Mouse (Mus musculus) c-Kit-negative CD71-positive TER-119-positive erythroid progenitor cells, embryonic 14.5 days (primary cell): ENCODE measurements around the gene Slc41a2.
"Not testable (repeated sequence)": the region's sequence is repeated elsewhere in the genome, so short reads cannot be mapped to it uniquely, and the experiment has no call there.

Source experiments
- DNase-seq: peaks from one replicate; pipeline ENCODE4 v3.0.0-alpha.2; 2013; ENCODE audit warnings: low read depth, low spot score

The Slc41a2 gene

DNA sequence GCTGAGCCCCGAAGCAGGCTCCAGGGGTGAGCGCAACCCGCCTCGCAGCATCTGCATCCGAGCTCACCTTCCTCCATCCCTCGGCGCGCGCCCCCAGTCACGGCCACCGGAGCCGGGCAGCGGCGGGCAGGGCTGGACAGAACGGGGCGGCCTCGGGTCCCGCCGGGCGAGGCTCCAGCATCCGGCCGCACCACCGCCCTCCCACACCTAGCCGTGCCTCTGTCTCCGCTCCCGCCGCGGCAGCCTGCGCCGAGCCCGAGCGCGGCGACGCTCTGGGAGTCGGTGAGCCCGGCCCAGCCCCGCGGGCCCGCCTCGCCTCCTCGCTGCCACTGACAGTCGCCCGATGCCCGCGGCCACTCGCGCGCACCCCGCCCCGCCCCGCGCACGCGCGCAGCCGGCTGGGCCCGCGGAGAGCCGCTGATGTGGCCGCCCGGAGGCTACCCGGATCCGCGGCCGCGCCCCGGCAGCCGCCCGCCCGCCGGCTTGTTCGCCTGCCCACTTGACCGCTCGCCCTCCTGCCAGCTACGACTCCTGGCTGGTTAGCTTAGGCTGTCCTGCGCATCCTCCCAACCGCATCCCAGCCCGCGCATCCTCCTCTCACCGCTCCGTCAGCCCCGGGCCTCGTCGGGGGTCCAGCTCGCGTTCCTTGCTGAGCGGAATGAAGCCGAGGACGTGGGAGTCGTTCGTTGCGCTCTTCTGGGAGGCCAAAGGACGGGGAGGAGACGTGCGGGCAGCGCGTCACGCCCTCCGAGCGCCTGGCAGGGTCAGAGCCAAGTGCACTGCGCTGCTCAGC lies at the start of gene Slc41a2:
Slc41a2 (minus strand) TSS at position 724 of the 793 bp plus-strand sequence.
- no peak for DNase-seq

- no peak for DNase-seq
Measured at GRCm38 (mm10) chr10:83385330-83385910, 47.7 kb upstream of the Slc41a2 start.

GRCm38 (mm10) chr10:83384456-83385215 lies 47.0 kb upstream of the Slc41a2 start:
- DNase-seq = no peak

- no peak for DNase-seq
Measured at GRCm38 (mm10) chr10:83383863-83384262, 46.2 kb upstream of the Slc41a2 start.

GRCm38 (mm10) chr10:83382988-83383387 lies 45.3 kb upstream of the Slc41a2 start:
- no peak for DNase-seq

DNA sequence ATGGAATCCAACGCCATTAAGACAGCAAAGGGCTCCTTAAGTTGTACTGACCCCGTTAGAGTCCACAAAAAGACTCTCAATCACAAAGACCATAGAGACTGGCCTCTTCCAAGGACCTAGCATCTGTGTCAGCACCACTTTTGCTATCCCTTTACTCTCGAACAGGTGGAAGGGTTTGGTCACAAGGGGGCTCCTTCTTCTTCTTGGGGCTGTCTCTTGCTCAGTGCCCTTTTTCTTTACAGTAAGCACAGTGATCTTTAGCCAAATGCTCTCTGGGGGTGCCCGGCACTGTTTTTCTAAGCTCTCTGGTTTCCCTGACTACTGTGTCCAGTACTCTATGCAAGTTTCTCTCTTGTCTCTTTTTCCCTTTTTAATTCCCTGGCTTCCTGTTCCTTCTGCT lies 44.8 kb upstream of the Slc41a2 start:
- DNase-seq = no peak

DNA sequence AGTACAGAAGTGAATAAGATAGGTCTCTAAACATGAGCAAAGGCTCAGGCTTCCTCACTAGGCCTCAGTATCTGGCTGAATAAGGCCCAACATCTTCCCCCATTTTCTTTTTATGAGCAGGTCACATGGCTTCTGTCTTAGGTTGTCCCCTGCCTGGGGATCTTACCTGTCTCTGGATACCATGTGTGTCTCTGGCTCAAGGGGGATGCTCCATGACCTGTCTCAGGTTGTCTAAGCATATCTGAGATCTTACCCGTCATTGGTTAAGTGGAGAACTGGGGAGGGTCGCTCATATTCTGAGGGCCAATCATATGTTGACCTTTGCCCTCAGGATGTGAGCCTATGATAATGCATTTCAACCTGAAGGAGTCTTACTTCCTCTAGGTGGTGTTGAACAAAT lies 42.8 kb upstream of the Slc41a2 start:
- DNase-seq = no peak

- no peak for DNase-seq
Measured at GRCm38 (mm10) chr10:83378083-83378833, 40.6 kb upstream of the Slc41a2 start.

DNA sequence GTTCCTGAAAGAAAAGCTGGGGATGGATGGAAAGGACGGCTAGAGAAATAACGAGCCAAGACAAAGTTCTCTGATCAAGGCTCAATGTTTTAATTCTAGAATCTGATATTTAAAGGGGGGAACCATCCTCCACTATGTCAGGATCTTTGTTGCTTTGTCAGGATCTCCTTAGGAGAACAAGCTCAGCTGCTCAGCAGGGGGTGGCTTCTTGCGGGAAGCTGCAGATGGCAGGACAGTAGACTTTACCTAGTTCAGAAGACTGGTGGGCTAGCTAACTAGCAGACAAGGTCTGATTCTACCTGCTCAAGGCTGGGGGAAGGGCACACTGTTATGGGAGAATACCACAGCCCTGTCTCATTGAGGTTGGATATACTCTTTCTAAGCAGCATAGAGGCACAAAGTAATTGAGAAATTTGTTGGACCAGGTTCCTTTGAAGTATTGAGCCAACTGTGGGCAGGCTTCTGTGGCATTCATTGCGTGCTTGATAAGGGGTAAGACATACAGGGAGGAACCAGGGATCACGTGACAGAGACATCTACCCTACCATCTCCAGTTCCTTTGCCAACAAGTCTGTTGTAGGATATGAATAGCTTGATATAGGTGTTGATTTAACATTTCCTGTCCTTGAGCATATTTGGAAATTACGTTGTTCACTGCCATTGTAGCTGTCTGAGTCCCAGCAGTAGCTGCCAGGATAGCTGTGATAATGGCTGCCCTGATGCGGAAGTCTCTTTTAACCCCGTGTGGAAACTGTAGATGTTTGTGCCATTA lies 39.4 kb upstream of the Slc41a2 start:
- no peak for DNase-seq

DNA sequence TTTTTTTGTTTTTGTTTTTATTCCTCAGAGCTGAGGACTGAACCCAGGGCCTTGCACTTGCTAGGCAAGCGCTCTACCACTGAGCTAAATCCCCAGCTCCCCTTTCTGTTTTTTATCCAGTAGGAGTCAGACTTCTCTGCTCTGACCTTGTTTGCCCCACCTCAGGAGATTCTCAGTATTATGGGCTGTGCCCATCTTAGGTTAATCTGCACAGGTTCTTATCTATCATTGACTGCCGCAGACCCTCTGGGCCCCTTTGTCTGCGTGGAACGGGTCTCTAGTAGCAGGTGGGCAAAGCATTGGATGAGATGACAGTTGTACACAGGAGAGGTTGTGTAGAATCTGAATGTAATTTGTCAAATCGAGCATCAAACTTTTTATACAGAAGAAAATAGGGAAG lies 37.8 kb upstream of the Slc41a2 start:
- DNase-seq = not testable (repeated sequence)

GRCm38 (mm10) chr10:83374045-83374656 lies 36.5 kb upstream of the Slc41a2 start:
- no peak for DNase-seq

GRCm38 (mm10) chr10:83368918-83369317 lies 31.2 kb upstream of the Slc41a2 start:
- DNase-seq = no peak

- DNase-seq = no peak
Measured at GRCm38 (mm10) chr10:83363451-83363850, 25.8 kb upstream of the Slc41a2 start.

DNA sequence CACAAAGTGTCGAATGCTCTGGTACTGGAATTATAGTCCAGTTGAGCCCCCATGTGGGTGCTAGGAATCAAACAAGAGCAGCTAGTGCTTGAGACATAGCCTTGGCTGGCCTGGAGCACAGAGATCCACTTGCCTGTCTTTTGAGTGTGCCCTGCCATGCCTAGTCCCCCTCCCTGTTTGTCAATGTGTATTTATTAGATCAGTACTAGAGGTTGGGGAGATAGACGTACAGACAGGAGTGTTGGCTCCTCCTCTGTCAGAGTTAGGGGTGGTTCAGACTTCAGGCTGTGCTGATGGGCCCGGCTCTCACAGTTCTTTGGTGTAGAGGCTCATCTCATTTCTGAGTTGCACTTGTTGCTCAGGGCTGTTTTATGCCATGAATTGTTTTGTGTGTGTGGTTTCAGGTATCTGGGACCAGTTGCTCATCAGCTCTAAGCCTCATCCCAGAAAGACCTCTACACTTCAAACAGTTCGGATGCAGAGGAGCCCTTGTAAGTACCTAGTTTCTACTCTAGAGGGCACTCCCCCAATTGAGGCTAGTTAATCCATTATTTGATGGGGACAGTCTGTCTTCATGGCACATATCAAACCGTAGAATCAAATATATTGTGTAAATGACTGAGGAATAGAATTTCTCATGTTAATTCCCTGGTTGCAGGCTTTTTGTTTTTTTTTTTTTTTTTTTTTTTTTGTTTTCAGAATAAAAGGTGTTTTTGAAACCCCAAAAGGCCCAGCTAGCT lies 24.1 kb upstream of the Slc41a2 start:
- no peak for DNase-seq

DNA sequence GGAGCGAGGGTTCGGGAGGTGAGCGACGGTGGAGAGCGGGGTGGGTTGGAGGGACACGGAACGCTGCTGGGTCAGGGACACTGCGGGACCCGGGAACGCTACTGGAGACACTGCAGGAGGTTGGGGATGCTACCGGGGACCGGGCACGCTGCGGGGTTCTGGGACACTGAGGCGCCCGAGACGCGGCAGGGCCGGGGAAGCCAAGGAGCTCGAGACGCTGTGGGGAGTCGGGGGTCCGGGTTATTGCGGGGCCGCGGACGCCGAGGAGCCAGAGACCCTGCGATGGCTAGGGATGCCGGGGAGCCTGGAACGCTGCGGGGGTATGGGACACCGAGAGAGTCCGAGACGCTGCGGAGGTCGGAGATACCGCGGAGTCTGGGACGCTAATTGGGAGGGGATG lies 22.7 kb upstream of the Slc41a2 start:
- DNase-seq = no peak

DNA sequence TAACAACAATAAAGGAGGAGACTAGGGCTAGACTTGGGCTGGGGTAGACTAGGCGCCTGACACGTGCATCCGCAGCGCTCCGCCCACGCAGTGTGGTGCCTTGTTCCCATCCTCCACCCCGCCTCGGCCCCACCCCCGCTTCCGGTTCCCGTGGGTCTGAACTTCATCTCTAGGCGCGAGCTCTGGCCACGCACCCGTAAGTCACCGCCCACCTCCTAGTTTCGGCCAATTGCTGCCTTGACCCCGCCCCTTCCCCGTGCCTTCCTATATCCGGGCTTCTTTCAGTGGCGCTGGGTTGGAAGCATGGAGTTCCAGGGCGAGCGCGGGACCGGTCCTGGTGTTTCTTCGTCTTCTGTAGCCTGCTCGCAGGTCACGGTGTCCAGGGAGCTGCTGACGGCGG lies 22.3 kb upstream of the Slc41a2 start, which contains the start of gene D10Wsu102e:
D10Wsu102e (plus strand) TSS at position 266 of the 400 bp plus-strand sequence.
- peak; percentile 86 for DNase-seq

GRCm38 (mm10) chr10:83359451-83359850 lies 21.8 kb upstream of the Slc41a2 start:
- DNase-seq = no peak

GRCm38 (mm10) chr10:83356416-83356815 lies 18.7 kb upstream of the Slc41a2 start:
- no peak for DNase-seq

GRCm38 (mm10) chr10:83354333-83354719 lies 16.6 kb upstream of the Slc41a2 start:
- no peak for DNase-seq
